In the genomic region with DNA sequence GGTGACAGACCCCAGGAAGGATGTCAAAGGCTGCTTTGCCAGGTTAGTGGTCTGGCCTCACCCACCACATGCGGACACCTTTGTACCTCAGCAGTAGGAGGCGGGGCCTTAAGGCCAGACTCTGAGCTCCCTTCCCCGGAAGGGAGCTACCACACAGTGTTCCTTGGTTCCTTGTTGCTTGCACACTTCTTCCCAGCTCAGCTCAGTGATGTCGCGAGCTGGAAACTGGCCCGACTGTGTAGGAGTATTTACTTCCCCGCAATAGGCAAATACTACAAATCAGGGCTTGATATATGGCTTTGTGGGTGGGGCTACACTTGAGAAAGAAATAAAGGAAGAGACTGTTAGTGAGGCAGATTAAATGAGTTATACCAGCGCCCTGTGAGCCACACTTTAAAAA, we compare ENCODE assay signal across 13 mouse cellular contexts. TPM values are rescaled to one million over a fixed set of nuclear protein-coding genes. Genes with fewer than 3 reads are reported as not detected.
DNase-seq lines count a peak whose midpoint lies in the region; ATAC-seq and TF ChIP-seq lines count a peak whose summit lies in the region.
"Had no signal": no experiment of that assay in that cellular context is flagged by ENCODE, and none has a peak within 500 bp of the region (broad histone marks: within the 10 kb centered on the region; RNA-seq: fewer than 3 reads in every experiment).

No protein-coding gene starts in this region.

- TF ChIP-seq POLR2A in lung, adult 2 months (IDR thresholded peaks at IDR 0.05; ENCODE audit: borderline replicate concordance, extremely low read depth, low read depth, low read length), result no peak

- no peaks in the 10 kb centered on the region for H3K27me3 ChIP-seq in stomach, embryonic 15.5 days (replicated peaks)
- H3K27me3 ChIP-seq: limb, embryonic 15.5 days had no signal

- no peaks in the 10 kb centered on the region for H3K9me3 ChIP-seq in stomach, embryonic 15.5 days
- H3K9me3 ChIP-seq: limb, embryonic 15.5 days; megakaryocyte, embryonic 14.5 days had no signal

- ATAC-seq in stomach, embryonic 15.5 days (ENCODE audit: insufficient read depth, low FRiP score, low read depth), result peak; percentile 84
- ATAC-seq: forebrain, embryonic 14.5 days; hindbrain, embryonic 16.5 days had no signal

- H3K36me3 ChIP-seq in stomach, embryonic 15.5 days, result no peaks in the 10 kb centered on the region
- H3K36me3 ChIP-seq: limb, embryonic 15.5 days had no signal

- H3K4me1 ChIP-seq in lung, adult 2 months (ENCODE audit: control insufficient read depth, insufficient read depth, low read length), result 0 out of 2 replicates have a peak, but pooled peaks cover 2% of the 10 kb centered on the region
- H3K4me1 ChIP-seq in stomach, embryonic 15.5 days, result 0 out of 2 replicates have a peak, but pooled peaks cover 5% of the 10 kb centered on the region

- no peak overlapping the region for H3K4me3 ChIP-seq in lung, adult 2 months (replicated peaks; ENCODE audit: extremely low read depth, low read depth, low read length)
- no peak overlapping the region for H3K4me3 ChIP-seq in stomach, embryonic 15.5 days (replicated peaks)
- H3K4me3 ChIP-seq: limb, embryonic 15.5 days; megakaryocyte, embryonic 14.5 days had no signal

- 28% methylated on average over 8 of the region's 8 CpGs for WGBS in lung, adult 2 months
- WGBS in stomach, embryonic 15.5 days, result 24% methylated on average over 8 of the region's 8 CpGs

- TF ChIP-seq CTCF in lung, adult 2 months (IDR thresholded peaks at IDR 0.05; ENCODE audit: insufficient read depth, low read length), result no peak

- no peak overlapping the region for H3K9ac ChIP-seq in stomach, embryonic 15.5 days
- H3K9ac ChIP-seq: limb, embryonic 15.5 days had no signal

- H3K4me2 ChIP-seq in stomach, embryonic 15.5 days, result no peak overlapping the region
- H3K4me2 ChIP-seq: limb, embryonic 15.5 days had no signal

- peak overlapping the region; percentile 78 for H3K27ac ChIP-seq in stomach, embryonic 15.5 days
- H3K27ac ChIP-seq: limb, embryonic 15.5 days had no signal

- peak; percentile 43 for DNase-seq in kidney, postnatal 10 days
- no peak for DNase-seq in kidney, postnatal 36 days
- peak; percentile 59 for DNase-seq in fat pad, adult 2 months (ENCODE audit: extremely low read depth, low read depth, low spot score)
- DNase-seq in lung, adult 2 months, result peak; percentile 53
- no peak for DNase-seq in cerebellum, postnatal 25 days
- no peak for DNase-seq in layer of hippocampus, adult 11-12 months (ENCODE audit: low spot score)
- DNase-seq: cerebellum, adult 18-20 months; gastrocnemius, postnatal 10 days had no signal

RNA-seq across cellular contexts. Expression of a gene that starts 48.9 kb away (rescaled TPM):
- polyA plus RNA-seq in lung, adult 2 months (2012; rRNA removed), result 7.2 and 10.2 TPM in 2 replicates
- polyA plus RNA-seq in stomach, embryonic 15.5 days (2015; fragmentation: Nextera tagmentation; extraction: Ambion mirVana), result 29.0 and 32.8 TPM in 2 replicates

Comparison
In these comparisons a context has a peak if more than half of its experiments do, and no peak if none do; other contexts are left out.
1. DNase-seq: peak in kidney, postnatal 10 days (single experiment), fat pad, adult 2 months (single experiment) and lung, adult 2 months (single experiment); none in kidney, postnatal 36 days (0 of 2), cerebellum, postnatal 25 days (0 of 2) and layer of hippocampus, adult 11-12 months (single experiment).